Mouse (Mus musculus) liver, embryonic 15.5 days (tissue): ENCODE measurements around the gene Arl15. TPM values are rescaled to one million over a fixed set of nuclear protein-coding genes. Genes with fewer than 3 reads are reported as not detected.

Experiments used
- ATAC-seq: fragments of 200-750 bp; cut with Nextera tagmentation; 2 replicates; pipeline ENCODE4 v1.8.0; 2017; ENCODE audit warnings: moderate number of reproducible peaks, mild to moderate bottlenecking, moderate library complexity; ENCODE audit not compliant: insufficient read depth
- H3K27ac ChIP-seq: fragments of 300-500 bp; sonication (generic); replicated peaks from 2 replicates; pipeline ENCODE4 v1.5.1; 2015; ENCODE audit warnings: mild to moderate bottlenecking, inconsistent platforms
- H3K27me3 ChIP-seq: fragments of 300-500 bp; sonication (generic); 2 replicates; pipeline ENCODE4 v1.6.1; 2015; ENCODE audit warnings: mild to moderate bottlenecking, inconsistent platforms
- H3K36me3 ChIP-seq: fragments of 300-500 bp; sonication (generic); replicated peaks from 2 replicates; pipeline ENCODE4 v1.6.1; 2015; ENCODE audit warnings: moderate library complexity, mild to moderate bottlenecking, inconsistent platforms
- H3K4me1 ChIP-seq: fragments of 300-500 bp; sonication (generic); replicated peaks from 2 replicates; pipeline ENCODE4 v1.6.1; 2015; ENCODE audit warnings: inconsistent platforms
- H3K4me2 ChIP-seq: fragments of 300-500 bp; sonication (generic); 2 replicates; pipeline ENCODE4 v1.6.1; 2015; ENCODE audit warnings: moderate library complexity, mild to moderate bottlenecking, inconsistent platforms
- H3K4me3 ChIP-seq: fragments of 300-500 bp; sonication (generic); replicated peaks from 2 replicates; pipeline ENCODE4 v1.5.1; 2015; ENCODE audit warnings: mild to moderate bottlenecking, inconsistent platforms
- H3K9ac ChIP-seq: fragments of 300-500 bp; sonication (generic); 2 replicates; pipeline ENCODE4 v1.6.1; 2015; ENCODE audit warnings: moderate library complexity, mild to moderate bottlenecking, inconsistent platforms
- H3K9me3 ChIP-seq: fragments of 300-500 bp; sonication (generic); replicated peaks from 2 replicates; pipeline ENCODE4 v1.6.1; 2016; ENCODE audit warnings: inconsistent platforms
- WGBS: fragments of 180-500 bp; shearing (Covaris S2); methylation state at CpG from one replicate; pipeline ENCODE4 v1.1.7; 2015; ENCODE audit warnings: mixed read lengths; ENCODE audit not compliant: insufficient replicate concordance; 5-methylcytosine and 5-hydroxymethylcytosine counted together
- polyA plus RNA-seq: library from polyadenylated mRNA; unstranded; fragments of >200 nt; fragmentation: Nextera tagmentation; extraction: Ambion mirVana; gene quantifications from 2 replicates; pipeline ENCODE4 v1.2.1, GENCODE M21; 2015

The Arl15 gene
- polyA plus RNA-seq, 1 experiment from 2014 or later, result 2.4 TPM

DNA sequence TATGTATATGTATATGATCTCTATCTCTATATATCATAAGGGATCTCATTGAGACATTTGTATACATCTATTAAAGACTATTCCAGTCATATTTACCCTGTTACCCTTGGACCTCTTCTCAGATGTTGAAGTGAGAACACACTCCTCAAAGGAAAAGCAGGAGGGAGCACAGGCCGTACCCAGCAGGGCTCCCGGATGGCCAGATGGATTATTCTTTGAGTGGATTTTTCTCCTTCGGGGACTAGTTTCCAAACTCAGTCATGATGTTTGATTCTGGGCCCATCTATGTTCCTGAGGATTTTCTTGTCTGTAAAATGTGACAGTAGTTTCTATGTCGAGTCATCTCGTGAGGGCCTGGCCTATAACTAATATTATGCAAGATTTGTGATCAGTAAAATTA lies 142.9 kb downstream of the Arl15 start:
- H3K27ac ChIP-seq, result no peak overlapping the region
- no peaks in the 10 kb centered on the region for H3K27me3 ChIP-seq
- 85% methylated on average over 5 of the region's 5 CpGs for WGBS
- no peak for ATAC-seq
- no peaks in the 10 kb centered on the region for H3K9me3 ChIP-seq
- H3K4me2 ChIP-seq, result no peak overlapping the region
- H3K36me3 ChIP-seq, result no peaks in the 10 kb centered on the region
- H3K4me1 ChIP-seq, result peaks cover 4% of the 10 kb centered on the region; the same call in 1 of the 2 replicates
- no peak overlapping the region for H3K4me3 ChIP-seq
- no peak overlapping the region for H3K9ac ChIP-seq

DNA sequence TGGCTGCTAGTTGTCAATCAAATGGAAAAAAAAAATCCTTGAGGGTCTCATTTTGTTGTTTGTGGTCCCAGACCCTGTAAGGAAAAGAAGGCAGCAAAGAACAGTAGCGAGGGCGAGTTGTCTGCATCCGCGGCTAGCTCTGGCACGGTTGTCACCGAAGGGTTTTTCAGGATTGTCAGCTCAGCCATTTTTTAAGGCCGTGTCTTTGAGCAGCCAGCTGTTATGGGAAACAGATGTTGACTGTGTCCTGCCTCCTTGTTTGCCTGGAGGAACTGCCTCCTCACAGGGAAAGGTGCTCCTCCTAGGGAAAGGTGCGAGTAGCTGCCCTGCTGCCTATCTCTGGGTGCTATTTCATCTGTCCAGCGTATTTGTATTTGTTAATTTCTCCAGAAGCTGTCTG lies 144.3 kb downstream of the Arl15 start:
- no peaks in the 10 kb centered on the region for H3K27me3 ChIP-seq
- H3K4me2 ChIP-seq, result no peak overlapping the region
- peaks cover 4% of the 10 kb centered on the region; the same call in 1 of the 2 replicates for H3K4me1 ChIP-seq
- no peaks in the 10 kb centered on the region for H3K36me3 ChIP-seq
- H3K9me3 ChIP-seq, result no peaks in the 10 kb centered on the region
- H3K9ac ChIP-seq, result no peak overlapping the region
- WGBS, result 85% methylated on average over 9 of the region's 9 CpGs
- H3K27ac ChIP-seq, result no peak overlapping the region
- no peak for ATAC-seq
- no peak overlapping the region for H3K4me3 ChIP-seq

GRCm38 (mm10) chr13:113939097-113939496 lies 144.8 kb downstream of the Arl15 start:
- Histone ChIP-seq H3K27me3 (no peaks in the 10 kb centered on the region), H3K4me1 (peaks cover 4% of the 10 kb centered on the region; the same call in 1 of the 2 replicates), H3K9ac (no peak overlapping the region), H3K4me2 (no peak overlapping the region), H3K4me3 (no peak overlapping the region), H3K27ac (no peak overlapping the region), H3K36me3 (no peaks in the 10 kb centered on the region), H3K9me3 (no peaks in the 10 kb centered on the region)
- WGBS, result 54% methylated on average over 10 of the region's 10 CpGs
- ATAC-seq, result no peak; the same call in 1 of the 2 replicates

DNA sequence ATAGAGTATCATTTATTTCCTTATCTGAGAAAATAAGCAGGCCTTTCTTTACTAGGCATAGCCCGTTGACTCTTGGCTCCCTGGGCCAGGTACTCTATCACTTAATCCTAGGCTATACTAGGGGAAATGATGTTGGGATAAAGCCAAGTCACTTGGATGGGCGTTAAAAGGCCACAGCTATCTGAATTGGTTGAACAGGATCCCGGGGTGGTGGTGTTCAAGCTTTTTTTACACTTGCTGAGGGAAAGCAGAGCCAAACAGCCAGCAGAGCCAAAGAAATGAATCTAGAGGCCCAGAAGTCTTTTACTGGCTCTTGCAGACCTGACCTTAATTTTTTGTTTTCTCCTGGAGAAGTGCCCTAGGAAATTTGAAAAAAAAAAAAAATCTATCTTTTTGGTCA lies 145.4 kb downstream of the Arl15 start:
- Histone ChIP-seq H3K27me3 (no peaks in the 10 kb centered on the region), H3K36me3 (no peaks in the 10 kb centered on the region), H3K27ac (no peak overlapping the region), H3K9me3 (no peaks in the 10 kb centered on the region), H3K4me3 (no peak overlapping the region), H3K4me1 (peaks cover 4% of the 10 kb centered on the region; the same call in 1 of the 2 replicates), H3K4me2 (no peak overlapping the region), H3K9ac (no peak overlapping the region)
- WGBS, result 62% methylated on average over 3 of the region's 3 CpGs
- ATAC-seq, result no peak

DNA sequence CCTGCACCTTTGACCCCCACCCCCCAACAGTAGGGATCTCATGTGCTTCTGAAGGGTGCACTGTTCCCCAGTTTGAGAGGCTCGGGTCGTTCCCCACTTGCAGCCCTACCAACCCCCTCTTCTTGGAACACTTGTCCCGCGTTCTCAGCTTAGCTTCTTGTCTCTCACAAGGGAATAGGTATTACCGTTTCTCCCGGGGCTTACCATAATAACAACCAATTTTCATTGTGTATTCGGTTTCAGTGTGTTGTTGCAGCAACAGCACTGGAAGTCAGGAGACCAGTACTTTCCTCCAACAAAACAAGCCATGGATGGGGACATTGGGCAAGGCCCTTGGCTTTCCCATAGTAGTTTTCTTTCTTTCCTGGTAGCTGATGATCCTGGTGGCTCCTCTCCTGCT lies 145.8 kb downstream of the Arl15 start:
- no peak overlapping the region for H3K4me2 ChIP-seq
- no peak overlapping the region for H3K4me3 ChIP-seq
- WGBS, result 89% methylated on average over 7 of the region's 7 CpGs
- H3K27ac ChIP-seq, result no peak overlapping the region
- H3K36me3 ChIP-seq, result no peaks in the 10 kb centered on the region
- H3K9ac ChIP-seq, result no peak overlapping the region
- no peak for ATAC-seq
- no peaks in the 10 kb centered on the region for H3K9me3 ChIP-seq
- H3K27me3 ChIP-seq, result no peaks in the 10 kb centered on the region
- peaks cover 4% of the 10 kb centered on the region; the same call in 1 of the 2 replicates for H3K4me1 ChIP-seq

DNA sequence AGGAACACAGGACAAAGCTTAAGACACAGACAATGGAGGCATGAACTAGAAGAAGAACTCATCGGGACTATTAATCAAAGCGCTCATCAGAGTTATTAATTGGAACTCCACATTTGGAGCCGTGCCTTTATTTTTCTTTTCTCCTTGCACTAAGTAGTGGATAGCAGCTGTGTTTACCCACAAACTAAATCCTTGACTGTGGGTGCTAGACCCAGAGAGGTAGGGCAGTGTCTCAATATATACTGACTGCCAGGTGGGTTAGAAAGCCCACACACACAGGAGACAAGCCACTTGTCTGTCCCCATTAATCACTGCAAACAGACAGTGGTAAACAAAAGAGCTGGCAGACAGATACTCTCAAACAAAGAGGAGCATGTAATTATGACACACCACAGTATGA lies 147.6 kb downstream of the Arl15 start:
- no peak for ATAC-seq
- WGBS, result 89% methylated on average over 3 of the region's 3 CpGs
- Histone ChIP-seq H3K27me3 (no peaks in the 10 kb centered on the region), H3K9ac (no peak overlapping the region), H3K9me3 (no peaks in the 10 kb centered on the region), H3K27ac (no peak overlapping the region), H3K36me3 (no peaks in the 10 kb centered on the region), H3K4me1 (peaks cover 4% of the 10 kb centered on the region; the same call in 1 of the 2 replicates), H3K4me2 (no peak overlapping the region), H3K4me3 (no peak overlapping the region)

- no peaks in the 10 kb centered on the region for H3K9me3 ChIP-seq
- no peak overlapping the region for H3K9ac ChIP-seq
- no peaks in the 10 kb centered on the region for H3K36me3 ChIP-seq
- no peaks in the 10 kb centered on the region for H3K27me3 ChIP-seq
- ATAC-seq, result no peak
- WGBS, result 61% methylated on average over 4 of the region's 4 CpGs
- no peak overlapping the region for H3K4me2 ChIP-seq
- no peak overlapping the region for H3K4me3 ChIP-seq
- H3K4me1 ChIP-seq, result no peaks in the 10 kb centered on the region
- H3K27ac ChIP-seq, result no peak overlapping the region
These were observed 153.2 kb downstream of the Arl15 start for GRCm38 (mm10) chr13:113947546-113947945.

DNA sequence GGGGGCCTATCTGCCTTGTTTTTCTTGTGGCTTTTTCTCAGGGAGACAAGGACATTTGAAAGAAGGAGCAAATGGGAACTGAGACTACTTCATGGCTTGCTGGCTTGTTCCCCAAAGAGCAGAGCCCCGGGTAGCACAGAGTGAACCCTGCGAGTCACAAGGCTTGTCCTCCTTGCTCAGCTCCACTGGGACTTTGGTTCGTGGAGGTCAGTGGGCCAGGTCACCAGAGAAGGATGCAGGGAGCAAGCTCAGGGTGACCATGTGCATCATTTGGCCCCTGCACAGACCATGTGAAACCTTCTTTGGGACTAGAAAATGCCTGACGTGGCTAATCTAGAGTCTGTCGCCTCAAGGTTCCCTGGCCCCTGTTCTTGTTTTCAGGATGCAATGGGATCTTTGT lies 155.4 kb downstream of the Arl15 start:
- Histone ChIP-seq H3K9ac (no peak overlapping the region), H3K9me3 (no peaks in the 10 kb centered on the region), H3K36me3 (no peaks in the 10 kb centered on the region), H3K4me1 (no peaks in the 10 kb centered on the region), H3K27me3 (no peaks in the 10 kb centered on the region), H3K4me2 (no peak overlapping the region), H3K4me3 (no peak overlapping the region), H3K27ac (no peak overlapping the region)
- 65% methylated on average over 5 of the region's 5 CpGs for WGBS
- peak; percentile 42 for ATAC-seq

GRCm38 (mm10) chr13:113950131-113950530 lies 155.8 kb downstream of the Arl15 start:
- H3K9ac ChIP-seq, result no peak overlapping the region
- ATAC-seq, result no peak
- no peak overlapping the region for H3K4me3 ChIP-seq
- WGBS, result 79% methylated on average over 6 of the region's 6 CpGs
- H3K4me2 ChIP-seq, result no peak overlapping the region
- H3K4me1 ChIP-seq, result no peaks in the 10 kb centered on the region
- H3K9me3 ChIP-seq, result no peaks in the 10 kb centered on the region
- no peaks in the 10 kb centered on the region for H3K27me3 ChIP-seq
- H3K27ac ChIP-seq, result no peak overlapping the region
- H3K36me3 ChIP-seq, result no peaks in the 10 kb centered on the region

DNA sequence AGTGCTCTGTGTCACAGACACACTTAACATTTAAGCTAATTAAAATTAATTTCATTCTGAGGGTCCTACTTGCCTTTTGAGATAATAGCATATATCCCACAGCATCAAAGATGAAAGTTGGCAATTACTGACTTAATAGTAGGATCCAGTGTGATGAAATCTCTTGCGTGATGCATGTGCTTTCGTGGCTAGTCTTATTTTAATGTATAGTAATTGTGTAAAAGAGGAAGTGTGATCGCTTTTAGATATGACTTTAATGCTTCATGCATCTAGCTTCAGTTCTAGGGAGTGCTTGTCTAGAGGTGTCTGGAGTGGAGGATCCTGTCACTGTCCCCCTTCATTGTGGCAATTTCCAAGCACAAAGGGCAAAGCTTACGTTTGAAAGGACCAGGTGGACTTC lies 163.1 kb downstream of the Arl15 start:
- Histone ChIP-seq H3K27me3 (no peaks in the 10 kb centered on the region), H3K4me1 (no peaks in the 10 kb centered on the region), H3K4me2 (no peak overlapping the region), H3K9me3 (no peaks in the 10 kb centered on the region), H3K27ac (no peak overlapping the region), H3K4me3 (no peak overlapping the region), H3K36me3 (no peaks in the 10 kb centered on the region), H3K9ac (no peak overlapping the region)
- no peak for ATAC-seq
- 50% methylated on average over 4 of the region's 4 CpGs for WGBS

- 82% methylated on average over 9 of the region's 9 CpGs for WGBS
- Histone ChIP-seq H3K27me3 (no peaks in the 10 kb centered on the region), H3K4me2 (no peak overlapping the region), H3K9ac (no peak overlapping the region), H3K36me3 (no peaks in the 10 kb centered on the region), H3K4me3 (no peak overlapping the region), H3K4me1 (no peaks in the 10 kb centered on the region), H3K27ac (no peak overlapping the region), H3K9me3 (no peaks in the 10 kb centered on the region)
- ATAC-seq, result no peak
These were observed 170.6 kb downstream of the Arl15 start for GRCm38 (mm10) chr13:113964945-113965344.

DNA sequence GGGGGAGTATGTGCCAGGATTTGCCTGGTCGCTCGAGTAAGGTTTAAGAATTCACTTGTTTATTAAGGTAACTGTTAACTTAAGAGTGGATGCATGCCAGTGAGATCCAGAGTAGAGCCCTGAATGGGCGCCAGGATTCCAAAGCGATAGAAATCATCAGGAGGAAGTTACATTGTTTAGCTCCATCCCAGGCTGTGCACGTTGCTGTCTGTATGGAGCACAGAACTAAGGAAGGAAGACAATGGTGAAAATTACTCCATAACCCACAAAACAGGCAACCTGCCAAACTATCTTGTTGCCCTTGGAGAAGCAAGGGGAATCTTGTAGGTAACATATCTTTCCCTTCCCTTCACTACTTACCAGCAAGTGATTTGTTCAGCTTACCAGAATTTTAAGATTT lies 176.4 kb downstream of the Arl15 start:
- no peak for ATAC-seq
- Histone ChIP-seq H3K27me3 (no peaks in the 10 kb centered on the region), H3K4me3 (no peak overlapping the region), H3K27ac (no peak overlapping the region), H3K36me3 (no peaks in the 10 kb centered on the region), H3K9me3 (no peaks in the 10 kb centered on the region), H3K4me2 (no peak overlapping the region), H3K9ac (no peak overlapping the region), H3K4me1 (no peaks in the 10 kb centered on the region)
- 61% methylated on average over 5 of the region's 5 CpGs for WGBS
